Mouse (Mus musculus) CD4-positive, CD25-positive, alpha-beta regulatory T cell, adult 4 months (primary cell): ENCODE measurements around the gene Htr2a. TPM values are rescaled to one million over a fixed set of nuclear protein-coding genes. Genes with fewer than 3 reads are reported as not detected.

Source experiments
- ATAC-seq: one replicate; pipeline ENCODE4 v1.8.0; 2017
- polyA plus RNA-seq, 2 experiments: library from polyadenylated mRNA; unstranded; fragments of 100-300 nt; shearing (Covaris generic); gene quantifications; one replicate each; pipeline ENCODE4 v1.2.1; 2017

Gene Htr2a
- polyA plus RNA-seq, 2 experiments from 2014 or later, result not detected

DNA sequence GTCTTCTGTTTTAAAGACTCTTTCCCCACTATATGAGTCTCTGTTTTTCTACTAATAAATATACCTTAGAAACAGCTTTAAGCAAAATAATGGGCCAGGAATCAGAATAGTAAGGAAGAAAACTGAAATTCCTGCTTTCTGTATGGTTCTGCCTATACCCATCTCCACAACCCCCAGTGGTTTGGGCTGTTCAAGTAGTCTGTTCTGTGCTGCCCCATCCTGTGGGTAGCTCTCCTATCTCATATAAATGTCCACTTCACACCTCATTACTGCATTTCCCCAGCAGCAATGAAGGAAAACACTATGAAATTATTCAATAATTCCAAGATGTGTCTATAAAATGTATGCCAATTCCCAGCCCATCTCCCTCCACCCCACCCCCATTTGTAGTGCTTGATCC is 56.8 kb downstream of the Htr2a start:
- ATAC-seq, result no peak

GRCm38 (mm10) chr14:74699241-74699640 is 58.6 kb downstream of the Htr2a start:
- ATAC-seq, result no peak

GRCm38 (mm10) chr14:74703930-74704329 is 63.3 kb downstream of the Htr2a start:
- ATAC-seq, result no peak

GRCm38 (mm10) chr14:74709054-74709453 is 68.4 kb downstream of the Htr2a start:
- no peak for ATAC-seq

GRCm38 (mm10) chr14:74723541-74723940 is 82.9 kb downstream of the Htr2a start:
- no peak for ATAC-seq

- peak; percentile 5 for ATAC-seq
These were observed 90.8 kb downstream of the Htr2a start for GRCm38 (mm10) chr14:74731221-74732078.

- peak; percentile 99 for ATAC-seq
These were observed 91.6 kb downstream of the Htr2a start, which contains the start of gene Esd for GRCm38 (mm10) chr14:74732079-74732783. TSS of gene Esd (plus strand) at chr14:74732297.

GRCm38 (mm10) chr14:74733397-74733796 is 92.8 kb downstream of the Htr2a start:
- ATAC-seq, result no peak

DNA sequence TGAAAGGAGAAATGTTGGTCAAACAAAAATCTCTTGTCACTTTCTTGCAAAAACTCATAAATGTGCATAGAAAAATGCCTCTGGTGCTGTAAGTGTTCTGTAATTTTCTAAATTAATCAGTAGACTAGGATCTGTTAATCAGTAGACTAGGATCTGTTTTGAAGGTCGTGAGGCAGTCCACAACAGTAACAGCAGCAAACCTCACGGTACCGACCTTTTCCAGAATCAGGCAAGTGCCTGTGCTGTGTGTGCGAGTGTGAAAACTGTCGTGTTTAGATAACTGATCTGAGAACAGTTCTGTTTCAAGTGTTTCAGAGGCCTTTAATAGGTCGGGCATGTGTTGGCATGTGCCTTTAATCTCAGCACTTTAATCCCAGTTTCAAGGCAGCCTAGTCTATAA is 94.8 kb downstream of the Htr2a start:
- no peak for ATAC-seq

- no peak for ATAC-seq
These were observed 96.2 kb downstream of the Htr2a start for GRCm38 (mm10) chr14:74736850-74737249.

Other genes starting within 250 kb of the Htr2a start
- gene Esd, start 91.5 kb downstream of the Htr2a start, polyA plus RNA-seq, result 100 to 1,000 TPM; 203 to 204 TPM